Mouse (Mus musculus) heart, embryonic 16.5 days (tissue): Measurements from ENCODE around the gene Soga1. TPM values are rescaled to one million over a fixed set of nuclear protein-coding genes. Genes with fewer than 3 reads are reported as not detected.

Experiments used
- ATAC-seq: fragments of 200-750 bp; cut with Nextera tagmentation; replicated peaks from 2 replicates; pipeline ENCODE4 v1.8.0; 2017; ENCODE audit warnings: moderate number of reproducible peaks; ENCODE audit not compliant: insufficient read depth, low FRiP score; ENCODE audit errors: extremely low read depth
- H3K27ac ChIP-seq: fragments of 300-500 bp; sonication (generic); 2 replicates; pipeline ENCODE4 v1.5.1; 2014; ENCODE audit warnings: mild to moderate bottlenecking, low read length, control low read depth, moderate library complexity
- H3K27me3 ChIP-seq: fragments of 300-500 bp; sonication (generic); 2 replicates; pipeline ENCODE4 v1.6.1; 2014; ENCODE audit warnings: low read length, mixed read lengths; ENCODE audit not compliant: control insufficient read depth, insufficient read depth
- H3K36me3 ChIP-seq: fragments of 300-500 bp; sonication (generic); 2 replicates; pipeline ENCODE4 v1.6.1; 2014; ENCODE audit not compliant: control insufficient read depth, insufficient read depth
- H3K4me1 ChIP-seq: fragments of 300-500 bp; sonication (generic); 2 replicates; pipeline ENCODE4 v1.6.1; 2014; ENCODE audit warnings: low read length, mixed read lengths; ENCODE audit not compliant: control insufficient read depth, insufficient read depth
- H3K4me2 ChIP-seq: fragments of 300-500 bp; sonication (generic); 2 replicates; pipeline ENCODE4 v1.6.1; 2014; ENCODE audit warnings: low read depth, mild to moderate bottlenecking, control low read depth, low read length
- H3K4me3 ChIP-seq: fragments of 300-500 bp; sonication (generic); 2 replicates; pipeline ENCODE4 v1.5.1; 2014; ENCODE audit warnings: mild to moderate bottlenecking, control low read depth, low read length
- H3K9ac ChIP-seq: fragments of 300-500 bp; sonication (generic); 2 replicates; pipeline ENCODE4 v1.6.1; 2014; ENCODE audit warnings: low read length, control low read depth
- H3K9me3 ChIP-seq: fragments of 300-500 bp; sonication (generic); replicated peaks from 2 replicates; pipeline ENCODE4 v1.6.1; 2016; ENCODE audit warnings: low read length; ENCODE audit not compliant: control insufficient read depth
- WGBS: fragments of 180-500 bp; shearing (Covaris S2); extraction: QIAGEN DNeasy Blood & Tissue Kit; methylation state at CpG from one replicate; pipeline ENCODE4 v1.1.7; 2014; 5-methylcytosine and 5-hydroxymethylcytosine counted together
- polyA plus RNA-seq: library from polyadenylated mRNA; unstranded; fragments of >200 nt; fragmentation: Nextera tagmentation; extraction: Ambion mirVana; gene quantifications from 2 replicates; pipeline ENCODE4 v1.2.1, GENCODE M21; 2015

Soga1 gene
- polyA plus RNA-seq, 1 experiment from 2014 or later: 1.7 TPM

DNA sequence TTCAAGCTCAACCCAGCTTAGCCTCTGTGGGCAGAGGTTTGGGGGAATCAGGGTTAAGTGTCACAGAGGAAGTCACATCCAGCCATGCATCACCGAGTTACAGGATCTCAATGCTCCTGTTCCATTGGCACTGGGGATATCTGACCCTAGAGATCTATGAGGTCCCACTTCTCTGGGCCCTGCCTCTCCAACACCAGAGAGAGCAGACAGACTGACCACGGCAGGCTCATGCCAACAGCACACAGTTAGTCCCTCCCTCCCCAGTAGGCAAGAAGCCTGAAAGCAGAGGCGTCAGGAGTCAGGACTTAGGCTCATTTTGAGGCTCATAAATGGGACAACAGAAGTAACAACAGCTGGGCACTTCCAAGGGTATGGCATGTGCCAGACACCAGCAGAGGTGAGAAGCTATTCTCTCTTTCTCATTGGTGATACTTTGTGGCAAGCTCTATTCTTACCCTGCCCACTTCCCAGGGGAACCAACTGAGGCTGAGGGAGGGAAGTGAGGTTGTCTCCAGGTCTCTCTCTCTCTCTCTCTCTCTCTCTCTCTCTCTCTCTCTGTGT, 9.2 kb downstream of the Soga1 start:
- Histone ChIP-seq H3K36me3 (no peaks in the 10 kb centered on the region), H3K9ac (peak overlapping the region; percentile 46), H3K27ac (peak overlapping the region; percentile 80), H3K4me3 (no peak overlapping the region), H3K9me3 (no peaks in the 10 kb centered on the region), H3K4me2 (peak overlapping the region; percentile 16; the same call in 1 of the 2 replicates), H3K4me1 (peaks cover 91% of the 10 kb centered on the region), H3K27me3 (no peaks in the 10 kb centered on the region)
- 23% methylated on average over 3 of the region's 3 CpGs for WGBS
- ATAC-seq: no peak

DNA sequence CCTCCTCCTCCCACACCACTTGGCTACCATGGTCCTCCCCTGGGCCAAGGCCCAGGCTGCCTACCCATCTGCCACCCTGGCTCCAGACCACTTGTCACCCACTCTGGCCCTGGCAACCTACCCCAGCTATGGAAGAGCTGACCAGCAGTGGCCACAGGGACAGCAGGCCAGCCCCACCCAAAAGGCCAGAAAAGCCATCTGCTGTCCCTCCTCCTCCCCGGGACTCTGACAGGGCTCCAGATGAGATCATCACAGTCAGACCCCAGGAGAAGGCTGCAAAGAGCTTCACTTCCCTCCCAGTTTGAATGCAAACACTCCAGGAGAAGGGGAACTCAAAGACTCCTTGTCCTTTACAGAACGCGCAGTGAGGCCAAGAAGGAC, 9.7 kb downstream of the Soga1 start:
- Histone ChIP-seq H3K27ac (peak overlapping the region; percentile 80), H3K9ac (peak overlapping the region; percentile 46), H3K9me3 (no peaks in the 10 kb centered on the region), H3K27me3 (no peaks in the 10 kb centered on the region), H3K4me1 (peaks cover 91% of the 10 kb centered on the region), H3K4me2 (peak overlapping the region; percentile 25; the same call in 1 of the 2 replicates), H3K4me3 (no peak overlapping the region), H3K36me3 (no peaks in the 10 kb centered on the region)
- ATAC-seq: no peak
- 38% methylated on average over 3 of the region's 3 CpGs for WGBS

DNA sequence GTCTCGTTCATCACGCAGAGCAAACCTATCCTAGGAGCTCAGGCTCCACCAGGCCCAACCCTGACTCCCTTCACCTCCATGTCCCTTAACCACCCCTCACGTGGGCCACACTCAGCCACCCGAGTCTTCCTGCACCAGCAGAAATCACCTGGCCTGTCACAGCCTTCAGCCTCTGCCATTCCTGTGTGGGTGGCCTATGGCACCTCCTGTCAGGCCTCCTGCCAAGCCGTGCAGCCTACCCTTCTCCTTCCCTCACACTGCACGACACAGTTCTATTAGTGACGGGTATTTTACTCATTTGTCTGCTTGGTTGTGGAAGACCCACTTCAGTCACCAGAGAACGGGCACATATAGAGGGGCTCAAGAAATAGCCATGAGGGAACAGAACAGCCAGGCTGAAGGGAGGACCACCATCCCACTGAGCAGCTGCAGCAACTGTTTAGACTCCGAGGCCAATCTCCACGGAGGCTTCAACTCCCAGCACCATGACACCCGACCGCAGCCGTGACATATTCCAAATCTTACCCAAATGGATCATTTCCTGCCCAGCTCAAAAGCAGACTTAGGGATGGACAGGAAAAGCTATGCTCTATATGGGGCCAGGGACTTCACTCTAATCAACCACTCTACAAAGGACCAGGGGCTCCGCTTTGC, 10.2 kb downstream of the Soga1 start:
- H3K27ac ChIP-seq: peak overlapping the region; percentile 80
- H3K4me3 ChIP-seq: no peak overlapping the region
- ATAC-seq: no peak
- H3K9me3 ChIP-seq: no peaks in the 10 kb centered on the region
- H3K4me2 ChIP-seq: peak overlapping the region; percentile 25; the same call in 1 of the 2 replicates
- 53% methylated on average over 14 of the region's 14 CpGs for WGBS
- H3K4me1 ChIP-seq: peaks cover 91% of the 10 kb centered on the region
- H3K36me3 ChIP-seq: no peaks in the 10 kb centered on the region
- peak overlapping the region; percentile 46 for H3K9ac ChIP-seq
- no peaks in the 10 kb centered on the region for H3K27me3 ChIP-seq

DNA sequence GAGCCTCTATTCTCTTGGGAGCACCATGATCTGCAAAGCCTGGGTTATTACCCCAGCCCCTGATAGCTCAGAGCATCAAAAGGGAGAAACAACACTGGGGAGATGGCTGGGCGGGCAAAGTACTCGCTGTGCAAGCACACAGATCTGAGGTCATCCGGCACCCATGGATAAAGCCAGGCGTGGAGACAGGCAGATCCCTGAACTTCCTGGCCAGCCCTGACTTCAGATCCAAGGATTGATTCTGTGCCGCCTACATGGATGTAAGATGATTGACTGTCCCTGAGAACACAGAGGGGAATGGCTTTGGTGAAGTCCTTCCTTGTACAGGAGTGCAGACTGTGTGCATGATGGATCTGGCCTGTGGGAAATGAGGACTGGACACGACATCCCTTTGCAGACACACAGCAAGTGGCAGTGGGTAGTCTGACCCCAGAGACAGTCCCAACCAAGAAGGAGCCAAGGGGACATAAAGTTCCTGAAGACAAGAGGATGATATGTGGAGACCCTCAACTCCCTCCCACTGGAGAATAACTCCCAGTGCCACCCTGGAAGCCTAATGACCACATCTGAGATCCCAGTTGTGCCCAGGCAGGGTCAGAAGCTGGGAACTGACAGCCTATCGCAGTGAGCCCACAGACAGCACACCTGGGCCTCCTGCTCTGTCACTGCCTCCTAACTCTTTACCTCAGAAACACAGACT, 12.2 kb downstream of the Soga1 start:
- no peak for ATAC-seq
- peak overlapping the region; percentile 13; the same call in 1 of the 2 replicates for H3K9ac ChIP-seq
- 75% methylated on average over 7 of the region's 7 CpGs for WGBS
- H3K4me1 ChIP-seq: peaks cover 77% of the 10 kb centered on the region
- peak overlapping the region; percentile 13; the same call in 1 of the 2 replicates for H3K27ac ChIP-seq
- H3K9me3 ChIP-seq: no peaks in the 10 kb centered on the region
- no peak overlapping the region for H3K4me2 ChIP-seq
- no peak overlapping the region for H3K4me3 ChIP-seq
- H3K27me3 ChIP-seq: no peaks in the 10 kb centered on the region
- no peaks in the 10 kb centered on the region for H3K36me3 ChIP-seq

DNA sequence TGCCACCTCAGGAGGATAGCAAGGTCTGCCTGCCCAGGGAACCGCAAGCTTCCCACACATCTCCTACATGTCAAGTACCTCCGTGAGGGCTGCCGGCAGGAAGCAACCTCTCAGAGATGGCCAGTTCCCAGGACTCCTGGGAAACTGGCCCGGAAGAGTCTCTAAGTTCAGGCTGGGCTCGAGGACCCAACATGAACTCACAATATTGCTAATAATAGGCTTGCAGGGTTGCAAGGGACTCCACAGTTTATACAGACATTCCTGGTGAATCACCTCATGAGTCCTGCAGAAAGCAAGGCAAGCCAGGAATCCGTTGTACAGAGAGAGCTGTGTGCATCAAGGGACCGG, 13.2 kb downstream of the Soga1 start:
- H3K27ac ChIP-seq: peak overlapping the region; percentile 89
- peak; percentile 12; the same call in 1 of the 2 replicates for ATAC-seq
- H3K36me3 ChIP-seq: no peaks in the 10 kb centered on the region
- peaks cover 67% of the 10 kb centered on the region for H3K4me1 ChIP-seq
- no peaks in the 10 kb centered on the region for H3K9me3 ChIP-seq
- WGBS: 19% methylated on average over 7 of the region's 7 CpGs
- peak overlapping the region; percentile 28; the same call in 1 of the 2 replicates for H3K4me2 ChIP-seq
- no peak overlapping the region for H3K4me3 ChIP-seq
- no peaks in the 10 kb centered on the region for H3K27me3 ChIP-seq
- peak overlapping the region; percentile 51 for H3K9ac ChIP-seq

DNA sequence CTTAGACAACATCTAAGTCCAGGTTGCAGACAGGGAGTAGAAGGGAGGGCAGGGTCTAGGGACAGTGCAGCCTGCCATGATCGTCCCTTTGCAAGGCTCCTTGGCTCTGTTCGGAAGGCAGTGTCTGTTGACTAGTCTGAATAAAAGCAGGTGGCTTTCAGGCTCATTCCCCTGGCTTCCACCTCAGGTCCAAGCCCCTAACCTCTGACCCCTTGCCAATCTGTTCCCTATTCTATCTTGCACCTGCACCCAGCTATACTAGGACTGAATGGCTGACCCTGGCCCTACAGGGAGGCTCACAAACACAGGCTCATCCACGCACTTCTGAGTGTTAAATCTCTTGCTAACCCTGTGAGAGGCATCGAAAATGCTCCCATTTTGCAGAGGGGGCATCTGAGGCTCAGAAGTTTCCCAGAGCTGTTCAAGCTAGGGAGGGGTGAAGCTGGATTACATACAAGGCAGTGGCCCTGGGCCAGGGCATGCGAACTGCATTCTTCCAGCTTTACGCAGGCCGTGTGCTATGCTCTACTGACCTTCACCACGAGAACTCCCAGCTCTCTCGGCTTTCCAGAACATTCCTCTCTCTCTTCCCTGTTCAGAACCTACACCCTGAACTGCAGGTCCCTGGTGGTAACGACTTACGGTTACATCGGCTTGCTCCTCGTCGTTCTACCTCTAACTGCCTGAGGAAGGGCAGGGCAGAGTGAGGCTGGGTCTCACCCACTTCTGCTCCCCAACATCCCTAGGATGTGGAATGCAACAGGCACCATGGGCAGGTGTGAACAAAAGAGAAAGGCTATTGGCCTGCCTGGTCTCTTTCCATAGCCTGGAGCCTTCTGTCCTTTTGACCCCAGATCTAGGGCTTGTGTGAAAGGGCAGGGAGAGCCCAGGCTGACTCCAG, 13.8 kb downstream of the Soga1 start:
- peaks cover 61% of the 10 kb centered on the region for H3K4me1 ChIP-seq

DNA sequence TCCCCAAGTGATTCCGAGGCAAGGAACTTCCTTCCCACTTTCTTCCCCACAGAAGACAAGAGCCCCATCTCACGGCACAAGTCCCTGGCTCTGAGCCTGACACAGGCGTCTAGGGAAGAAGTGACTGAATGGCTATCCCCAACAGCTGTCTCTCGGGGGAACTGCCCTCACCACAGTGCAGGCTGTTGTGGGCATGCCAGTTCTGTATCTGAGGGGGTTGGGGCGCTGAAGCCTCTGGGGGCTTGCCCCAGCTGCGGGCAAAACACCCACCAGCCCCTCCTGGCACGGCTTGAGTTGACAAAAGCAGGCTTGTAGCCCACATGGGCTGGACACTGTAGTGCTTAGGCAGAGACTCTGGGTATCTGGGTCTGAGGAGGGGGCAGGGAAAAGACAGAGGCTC, 14.9 kb downstream of the Soga1 start:
- no peak for ATAC-seq
- 48% methylated on average over 7 of the region's 7 CpGs for WGBS

More for the DNA sequence above, 13.8 kb downstream of the Soga1 start:
- Histone ChIP-seq H3K9me3 (no peaks in the 10 kb centered on the region), H3K27ac (peak overlapping the region; percentile 89), H3K27me3 (no peaks in the 10 kb centered on the region), H3K36me3 (no peaks in the 10 kb centered on the region), H3K4me3 (no peak overlapping the region), H3K4me2 (peak overlapping the region; percentile 28; the same call in 1 of the 2 replicates), H3K9ac (peak overlapping the region; percentile 51)
- WGBS: 54% methylated on average over 14 of the region's 14 CpGs
- no peak for ATAC-seq

DNA sequence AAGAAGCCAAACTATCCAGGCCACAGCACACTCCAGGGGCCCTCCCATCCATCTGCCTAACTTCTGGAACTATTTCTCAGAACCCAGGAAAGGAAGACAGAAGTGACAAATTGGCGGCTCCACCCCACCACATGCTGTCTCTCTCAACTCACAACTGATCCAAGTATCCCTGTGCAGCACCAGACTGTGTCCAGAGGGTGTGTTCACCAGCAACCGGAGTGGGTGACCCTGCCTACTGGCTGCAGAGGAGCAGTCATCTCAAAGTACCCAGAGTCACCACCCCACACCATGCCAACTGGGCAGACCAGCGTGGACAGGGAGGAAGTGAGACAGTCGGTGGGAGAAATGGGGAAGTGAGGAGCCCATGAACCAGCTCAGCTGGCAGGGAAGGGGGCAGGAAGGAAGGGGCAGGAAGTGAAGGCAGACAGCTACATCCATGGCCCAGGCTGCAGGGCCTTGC, 15.8 kb downstream of the Soga1 start:
- 48% methylated on average over 4 of the region's 4 CpGs for WGBS
- ATAC-seq: no peak
- Histone ChIP-seq H3K4me3 (no peak overlapping the region), H3K27ac (no peak overlapping the region), H3K9me3 (no peaks in the 10 kb centered on the region), H3K4me1 (peaks cover 52% of the 10 kb centered on the region), H3K4me2 (no peak overlapping the region), H3K36me3 (peaks cover 6% of the 10 kb centered on the region; the same call in 1 of the 2 replicates), H3K27me3 (no peaks in the 10 kb centered on the region), H3K9ac (no peak overlapping the region)

More for the DNA sequence above, 14.9 kb downstream of the Soga1 start:
- H3K4me2 ChIP-seq: no peak overlapping the region
- peaks cover 51% of the 10 kb centered on the region for H3K4me1 ChIP-seq
- H3K27ac ChIP-seq: peak overlapping the region; percentile 17; the same call in 1 of the 2 replicates
- no peaks in the 10 kb centered on the region for H3K9me3 ChIP-seq
- no peak overlapping the region for H3K4me3 ChIP-seq
- no peak overlapping the region for H3K9ac ChIP-seq
- H3K27me3 ChIP-seq: no peaks in the 10 kb centered on the region
- H3K36me3 ChIP-seq: peaks cover 6% of the 10 kb centered on the region; the same call in 1 of the 2 replicates
